Mouse (Mus musculus) adrenal gland, adult 2 months (tissue): ENCODE results near the gene Alg1. TPM values are rescaled to one million over a fixed set of nuclear protein-coding genes. Genes with fewer than 3 reads are reported as not detected.
"Not testable (repeated sequence)": the region's sequence is repeated elsewhere in the genome, so short reads cannot be mapped to it uniquely, and the experiment has no call there.

Experiments
- DNase-seq: peaks from one replicate; pipeline ENCODE4 v3.0.0; 2021
- long read RNA-seq: library from polyadenylated mRNA; stranded (forward); transcript quantifications from one replicate; pipeline ENCODE4 v2.0.0, GENCODE M21; 2021
- polyA plus RNA-seq: library from polyadenylated mRNA; depleted of rRNA; stranded (reverse); fragments of >200 nt; gene quantifications from 2 replicates; pipeline ENCODE4 v1.2.3, GENCODE M21; 2012; rRNA removed
- total RNA-seq, 2 experiments: library from RNA; stranded (reverse); gene quantifications; 2 replicates each; pipeline ENCODE4 v1.2.3; 2021

Alg1 gene
- total RNA-seq (10 to 100 TPM; 32.5 to 36.2 TPM), polyA plus RNA-seq (89.1 and 91.3 TPM in 2 replicates)
- long read RNA-seq, transcript Alg1-202 (13 exons, 1,755 nt), result major isoform, 39 of 52 reads
- long read RNA-seq, partial matches to known transcripts, result 2 of 52 reads
- long read RNA-seq, other reads (novel, unspliced or antisense), result 11 of 52 reads

DNA sequence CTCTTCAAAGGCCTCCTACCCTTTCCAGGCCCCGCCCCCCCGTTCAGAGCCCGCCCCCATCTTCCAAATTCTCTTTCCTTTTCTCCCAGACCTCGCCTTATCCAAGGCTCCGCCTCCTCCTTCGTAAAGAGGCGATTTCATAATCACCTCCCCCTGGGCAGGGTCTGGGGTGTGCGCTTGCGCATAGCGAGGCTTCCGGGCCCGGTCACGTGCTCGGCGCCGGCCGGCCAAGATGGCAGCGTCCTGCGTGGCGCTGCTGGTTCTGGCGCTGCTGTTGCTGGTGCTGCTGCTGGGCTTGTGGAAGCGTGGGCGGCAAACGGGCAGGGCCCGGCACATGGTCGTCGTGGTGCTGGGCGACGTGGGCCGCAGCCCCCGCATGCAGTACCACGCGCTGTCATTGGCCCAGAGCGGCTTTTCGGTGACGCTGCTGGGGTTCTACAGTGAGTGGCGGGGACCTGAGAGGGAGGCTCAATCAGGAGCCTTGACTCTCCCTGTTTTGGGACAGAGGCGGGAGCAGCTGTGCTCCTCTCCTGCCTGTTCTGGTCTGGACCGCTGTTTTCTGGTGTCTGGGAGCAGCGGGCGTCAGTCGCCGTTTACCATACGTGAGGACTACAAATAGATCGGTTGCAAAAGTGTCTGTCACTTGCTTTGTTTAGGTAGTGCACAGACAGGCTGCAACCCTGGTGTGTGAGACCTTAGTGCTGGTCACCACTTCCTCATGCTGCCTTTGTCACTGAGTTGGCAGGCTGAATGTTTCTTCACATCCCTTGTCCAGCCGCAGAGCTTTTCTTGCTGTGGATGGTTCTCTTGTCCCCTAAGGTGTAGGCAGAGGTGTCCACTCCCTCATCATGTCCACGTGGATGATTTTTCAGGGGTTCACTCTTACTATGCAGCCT lies at the start of gene Alg1:
Gene Alg1, plus strand, starts transcription at position 204 of the 896 bp plus-strand sequence.
- DNase-seq, result peak; percentile 95

DNA sequence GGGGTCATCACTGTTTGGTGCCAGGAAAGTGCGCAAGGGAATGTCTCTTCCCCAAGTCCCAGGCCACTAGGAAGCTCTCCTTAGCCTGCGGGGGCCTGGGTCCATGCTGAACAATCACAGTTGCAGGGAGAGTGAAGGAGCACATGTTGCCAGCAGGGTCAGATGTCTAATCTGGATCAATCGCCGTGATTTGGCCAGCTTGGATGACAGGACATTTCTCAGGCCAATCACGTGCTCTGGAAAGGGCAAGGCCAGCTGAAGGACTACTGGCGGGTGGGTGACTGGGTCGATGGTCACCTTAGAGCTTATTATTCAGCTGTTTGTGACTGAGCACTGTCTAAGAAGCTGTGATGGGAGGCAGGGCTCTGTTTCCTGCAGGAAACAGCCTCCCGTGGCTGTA lies 49.3 kb upstream of the Alg1 start:
- DNase-seq, result peak; percentile 88

- peak; percentile 34 for DNase-seq
Measured at GRCm38 (mm10) chr16:5184956-5185355, 48.5 kb upstream of the Alg1 start.

GRCm38 (mm10) chr16:5185691-5186090 lies 47.7 kb upstream of the Alg1 start:
- peak; percentile 53 for DNase-seq

- DNase-seq, result peak; percentile 61
Measured at GRCm38 (mm10) chr16:5186234-5186633, 47.2 kb upstream of the Alg1 start.

DNA sequence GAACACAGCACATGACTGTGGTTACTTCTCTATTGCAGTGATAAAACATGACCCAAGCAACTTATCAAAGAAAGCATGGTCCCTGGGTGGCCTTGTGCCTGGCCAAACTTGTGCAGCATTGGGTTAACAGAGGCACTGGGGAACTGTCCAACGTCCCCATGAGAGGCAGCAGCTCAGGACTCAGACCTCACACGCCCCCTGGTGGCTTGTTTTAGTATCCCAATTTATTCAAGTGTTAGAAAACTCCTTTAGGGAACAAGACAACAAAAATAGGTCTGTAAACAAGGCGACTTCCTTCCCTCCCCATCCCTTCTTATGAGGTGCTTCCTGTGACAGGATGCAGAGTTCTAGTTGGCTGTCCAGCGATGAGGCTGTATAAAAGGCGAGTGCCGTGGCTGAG lies 38.3 kb upstream of the Alg1 start:
- peak; percentile 66 for DNase-seq

GRCm38 (mm10) chr16:5202681-5203080 lies 30.7 kb upstream of the Alg1 start:
- DNase-seq, result peak; percentile 58

DNA sequence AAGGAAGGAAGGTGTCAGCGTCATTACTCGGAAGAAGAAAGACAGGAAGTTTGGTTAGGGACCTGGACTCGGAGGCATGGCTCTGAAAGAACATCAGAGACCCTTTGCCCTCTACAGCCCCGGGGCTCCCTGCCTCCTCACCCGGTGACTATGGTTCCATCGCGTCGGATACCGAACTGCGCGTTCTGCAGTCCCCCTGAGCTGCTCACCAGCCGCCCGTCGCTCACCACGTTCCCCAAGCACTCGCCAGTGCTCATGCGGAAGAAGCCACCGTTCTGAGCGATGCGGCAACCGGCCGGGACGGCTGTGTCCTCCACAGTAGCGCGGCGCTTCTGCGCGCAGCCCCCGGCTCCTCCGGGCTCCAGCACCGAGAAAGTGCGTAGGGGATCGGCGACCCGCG lies 30.2 kb upstream of the Alg1 start:
- no peak for DNase-seq

DNA sequence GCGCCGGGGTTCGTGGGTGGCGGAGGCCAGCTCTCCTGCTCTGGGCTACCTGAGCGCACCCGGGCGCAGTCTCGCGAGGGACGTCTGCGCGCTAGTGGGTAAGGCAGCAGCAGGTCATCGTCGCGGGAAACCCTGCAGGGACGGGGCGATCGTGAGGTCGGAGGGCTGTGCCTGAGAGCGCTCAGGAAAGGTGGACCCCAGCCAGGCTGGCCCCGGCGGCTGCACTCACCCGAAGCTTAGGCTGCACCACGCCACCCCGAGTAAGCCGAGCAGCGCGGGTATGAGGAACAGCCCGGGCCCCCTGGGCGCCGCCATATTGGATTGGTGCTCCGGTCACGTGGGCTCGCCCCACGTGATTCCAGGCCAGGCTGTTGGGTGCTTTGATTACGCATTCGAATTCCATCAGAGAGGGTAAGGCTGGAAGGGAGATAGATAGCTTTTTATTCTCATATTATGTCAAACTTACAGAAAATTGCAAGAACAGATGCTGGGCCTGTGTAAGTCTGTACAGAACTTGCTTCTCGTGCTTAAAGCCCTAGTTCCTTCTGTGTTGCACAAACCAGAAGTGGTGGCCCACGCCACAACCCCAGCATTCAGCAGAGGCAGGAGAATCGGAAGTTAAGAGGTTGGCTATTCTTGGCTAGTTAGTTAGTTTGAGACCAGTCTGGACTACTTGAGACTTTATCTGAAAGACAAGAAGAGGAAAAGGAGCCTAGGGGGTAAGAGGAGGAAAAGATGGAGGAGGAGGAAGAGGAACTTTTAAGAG lies 29.6 kb upstream of the Alg1 start, which contains the start of gene Nagpa:
Gene Nagpa, minus strand, starts transcription at position 345 of the 766 bp plus-strand sequence.
- DNase-seq, result peak; percentile 88

GRCm38 (mm10) chr16:5205431-5205970 lies 27.9 kb upstream of the Alg1 start:
- no peak for DNase-seq

GRCm38 (mm10) chr16:5206051-5206450 lies 27.4 kb upstream of the Alg1 start:
- no peak for DNase-seq

DNA sequence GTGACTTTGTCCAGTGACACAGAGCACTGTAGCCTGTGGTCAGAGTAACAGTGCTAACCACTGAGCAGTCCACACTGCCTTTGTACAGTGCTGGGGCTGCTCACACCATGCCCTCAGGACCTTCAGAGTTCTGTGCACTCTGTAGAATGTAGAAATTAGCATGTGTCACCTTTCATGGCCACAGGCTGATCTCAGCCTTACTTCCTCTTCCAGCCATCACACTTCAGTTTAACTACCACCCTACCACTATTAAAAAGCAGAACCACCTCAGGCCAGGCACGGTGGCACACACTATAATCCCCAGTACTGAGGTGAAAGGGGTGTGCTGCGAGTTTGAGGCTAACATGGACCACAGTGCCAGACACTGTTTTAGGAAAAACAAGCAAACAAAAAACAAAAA lies 23.1 kb upstream of the Alg1 start:
- no peak for DNase-seq

- no peak for DNase-seq
Measured at GRCm38 (mm10) chr16:5212150-5212549, 21.3 kb upstream of the Alg1 start.

DNA sequence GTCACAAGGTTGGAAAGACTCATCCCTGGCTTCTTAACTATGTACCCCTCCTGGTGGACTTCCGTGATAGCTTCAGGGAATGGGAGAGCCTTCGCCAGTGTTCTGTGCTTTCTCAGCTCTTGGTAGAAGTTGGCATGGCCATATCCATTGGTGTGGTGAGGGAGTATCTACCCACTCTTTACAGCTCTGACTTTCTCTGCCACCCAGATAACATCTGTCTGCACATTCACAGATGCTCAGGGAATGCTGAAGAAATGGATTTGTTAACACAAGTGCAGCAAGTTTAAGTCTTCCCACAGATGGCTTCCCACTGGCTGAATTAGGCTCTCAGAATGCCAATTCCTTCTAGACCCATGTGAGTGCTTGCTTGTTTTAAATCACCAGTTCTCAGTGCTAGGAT lies 19.3 kb upstream of the Alg1 start:
- DNase-seq, result no peak

- DNase-seq, result no peak
Measured at GRCm38 (mm10) chr16:5216686-5217085, 16.7 kb upstream of the Alg1 start.

GRCm38 (mm10) chr16:5217341-5218133 lies 15.9 kb upstream of the Alg1 start:
- no peak for DNase-seq

- DNase-seq, result no peak
Measured at GRCm38 (mm10) chr16:5221403-5221802, 12.0 kb upstream of the Alg1 start.

- peak; percentile 36 for DNase-seq
Measured at GRCm38 (mm10) chr16:5222140-5222539, 11.3 kb upstream of the Alg1 start, which contains the start of gene AU021092. TSS of gene AU021092 (minus strand) at chr16:5222299.

GRCm38 (mm10) chr16:5226534-5226933 lies 6.9 kb upstream of the Alg1 start:
- not testable (repeated sequence) for DNase-seq

GRCm38 (mm10) chr16:5227501-5227900 lies 5.9 kb upstream of the Alg1 start:
- DNase-seq, result peak; percentile 16

- not testable (repeated sequence) for DNase-seq
Measured at GRCm38 (mm10) chr16:5228103-5228502, 5.3 kb upstream of the Alg1 start.
